Mouse (Mus musculus) frontal cortex, postnatal 14 days (tissue): Measurements from ENCODE around the gene Paxx.
"Not testable (repeated sequence)": the region's sequence is repeated elsewhere in the genome, so short reads cannot be mapped to it uniquely, and the experiment has no call there.

ENCODE experiments used
- DNase-seq, 2 experiments: peaks; one replicate each; pipeline ENCODE4 v3.0.0; 2022; ENCODE audit warnings: low spot score in 2 of 2

The Paxx gene

DNA sequence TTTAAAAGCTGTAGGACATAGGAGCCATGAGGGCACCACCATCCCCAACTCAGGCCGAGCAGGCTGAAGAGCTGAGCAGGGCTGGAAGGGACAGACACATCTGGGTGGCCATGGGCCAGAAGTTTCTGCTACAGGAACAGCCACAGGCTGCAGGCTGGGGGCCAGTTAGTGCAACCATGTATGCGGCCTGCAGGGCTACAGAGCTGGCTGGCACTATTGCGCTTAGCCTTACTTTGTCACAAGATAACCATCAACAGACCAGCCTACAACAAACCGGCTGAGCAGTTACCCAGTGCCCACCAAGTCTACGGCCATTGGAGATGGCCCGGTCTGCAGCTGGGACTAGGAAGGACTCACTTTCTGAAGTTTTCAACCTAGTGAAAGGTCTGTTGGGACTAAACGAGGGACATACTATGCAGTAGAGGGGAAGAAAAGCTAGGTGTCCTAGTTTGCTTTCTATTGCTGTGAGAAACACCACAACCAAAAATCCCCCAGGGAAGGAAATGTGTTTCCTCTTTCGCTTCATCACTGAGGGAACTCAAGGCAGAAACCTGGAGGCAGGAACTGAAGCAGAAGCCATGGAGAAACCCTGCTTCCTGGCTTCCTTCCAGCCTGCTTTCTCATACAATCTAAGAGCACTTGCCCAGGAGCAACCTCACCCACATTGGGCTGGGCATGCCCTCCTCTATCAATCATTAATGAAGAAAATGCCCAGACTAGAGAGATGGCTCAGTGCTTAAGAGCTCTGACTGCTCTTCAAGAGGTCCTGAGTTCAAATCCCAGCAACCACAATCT, 9.8 kb downstream of the Paxx start:
- DNase-seq = no peak

- no peak for DNase-seq
Measured at GRCm38 (mm10) chr2:25442682-25443081, 18.2 kb downstream of the Paxx start.

DNA sequence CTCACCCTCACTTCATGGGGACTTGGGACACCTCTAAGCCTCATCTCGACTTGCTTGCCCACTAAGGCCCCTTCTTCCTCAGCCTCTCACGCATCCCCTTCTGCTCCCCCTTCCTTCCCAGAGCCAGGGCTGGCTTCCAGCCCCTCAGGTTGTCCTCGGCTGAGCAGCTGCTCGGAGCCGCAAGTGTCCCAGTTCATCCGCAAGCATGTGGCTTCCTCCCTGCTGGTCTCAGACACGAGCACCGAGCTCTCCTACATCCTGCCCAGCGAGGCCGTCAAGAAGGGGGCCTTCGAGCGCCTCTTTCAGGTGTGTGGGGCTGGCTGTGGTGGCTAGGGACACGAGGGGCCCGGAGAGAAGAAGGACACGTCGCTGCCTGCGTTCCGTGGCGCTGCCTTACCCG, 19.8 kb downstream of the Paxx start:
- DNase-seq = no peak

- DNase-seq = no peak
Measured at GRCm38 (mm10) chr2:25436286-25436820, 24.5 kb downstream of the Paxx start.

DNA sequence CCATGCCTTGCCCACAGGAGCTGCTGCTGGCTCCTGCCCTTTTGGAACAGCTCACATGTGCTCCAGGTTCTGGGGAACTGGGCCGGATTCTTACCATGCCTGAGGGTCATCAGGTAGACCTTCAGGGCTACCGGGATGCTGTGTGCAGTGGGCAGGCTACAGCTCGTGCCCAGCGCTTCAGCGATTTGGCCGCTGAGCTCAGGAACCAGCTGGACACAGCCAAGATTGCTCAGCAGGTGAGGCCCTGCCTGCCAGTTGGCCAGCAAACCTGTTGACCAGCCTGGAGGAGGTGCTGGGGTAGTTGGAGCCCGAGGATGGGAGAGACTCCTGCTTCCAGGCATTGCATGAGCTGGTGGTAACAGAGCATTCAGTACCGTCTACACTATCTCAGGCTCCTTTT, 26.6 kb downstream of the Paxx start:
- DNase-seq = no peak

- DNase-seq = no peak
Measured at GRCm38 (mm10) chr2:25433101-25433500, 27.8 kb downstream of the Paxx start.

GRCm38 (mm10) chr2:25432326-25433098, 28.4 kb downstream of the Paxx start:
- DNase-seq = no peak

DNA sequence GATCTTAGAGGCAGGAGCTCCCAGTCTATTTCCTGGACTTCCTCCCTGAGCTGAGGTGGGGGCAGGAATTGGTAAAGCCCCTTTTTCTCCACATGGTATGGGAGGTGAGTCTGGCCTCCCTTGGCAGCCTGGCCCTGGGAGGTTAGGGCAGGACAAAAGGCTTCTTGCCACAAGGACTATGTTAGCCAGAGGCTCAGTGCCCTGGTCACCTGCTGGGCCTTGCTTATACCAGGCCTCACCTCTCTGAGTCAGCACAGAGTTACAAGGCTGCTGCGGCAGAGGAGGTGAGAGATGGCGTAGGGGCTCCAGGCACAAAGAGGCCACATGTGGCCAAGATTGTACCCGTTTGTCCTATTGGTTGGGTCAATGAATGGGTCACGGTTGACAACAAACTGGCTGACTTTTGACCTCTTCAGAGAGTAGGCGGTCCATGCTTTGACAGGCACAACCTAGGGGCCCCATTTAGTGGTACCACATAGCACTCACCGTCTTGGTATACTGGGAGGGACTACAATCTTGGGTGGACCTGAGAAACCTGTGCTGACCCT, 29.5 kb downstream of the Paxx start:
- DNase-seq = no peak

DNA sequence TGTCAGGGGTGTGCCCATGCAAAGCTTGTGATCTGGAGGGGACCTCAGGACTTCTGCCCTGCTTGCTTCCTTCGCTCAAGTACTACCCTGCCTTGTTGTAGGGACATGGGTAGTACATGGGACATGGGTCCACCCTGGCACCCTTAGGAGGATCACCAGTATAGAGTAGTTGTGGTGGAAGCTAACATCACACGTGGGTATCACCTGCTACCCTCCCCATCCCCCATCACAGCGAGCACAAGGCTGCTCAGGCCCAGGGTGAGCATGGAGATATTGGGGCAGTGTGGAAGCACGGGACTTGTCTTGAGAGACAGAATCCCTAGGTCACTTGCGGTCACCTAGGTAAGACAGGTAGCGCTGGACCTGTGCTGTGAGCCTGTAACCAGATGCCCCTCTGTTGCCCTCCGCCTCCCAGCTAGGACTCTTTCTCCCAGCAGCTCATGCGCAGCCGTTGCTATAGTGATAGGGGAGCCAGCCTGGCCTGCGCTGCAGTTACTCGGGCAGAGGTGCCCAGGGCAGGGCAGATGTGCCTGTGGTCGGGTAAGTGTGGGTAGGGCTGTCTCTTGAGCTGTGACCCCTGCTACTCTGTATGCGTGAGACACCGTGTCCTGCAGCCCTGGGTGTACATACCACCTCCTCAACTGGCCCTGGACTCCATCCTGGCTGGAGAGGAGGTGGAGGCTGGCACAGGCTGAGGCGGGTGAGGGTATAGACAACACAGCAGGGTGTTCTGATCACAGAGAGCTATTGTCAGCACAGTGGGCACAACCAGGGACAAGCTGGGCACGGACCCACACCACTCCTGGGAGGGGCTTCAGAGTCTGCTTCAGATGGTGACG, 30.3 kb downstream of the Paxx start:
- DNase-seq = no peak

- peak in 1 of 2 experiments; percentile 30 for DNase-seq
Measured at GRCm38 (mm10) chr2:25429435-25430180, 31.3 kb downstream of the Paxx start.

DNA sequence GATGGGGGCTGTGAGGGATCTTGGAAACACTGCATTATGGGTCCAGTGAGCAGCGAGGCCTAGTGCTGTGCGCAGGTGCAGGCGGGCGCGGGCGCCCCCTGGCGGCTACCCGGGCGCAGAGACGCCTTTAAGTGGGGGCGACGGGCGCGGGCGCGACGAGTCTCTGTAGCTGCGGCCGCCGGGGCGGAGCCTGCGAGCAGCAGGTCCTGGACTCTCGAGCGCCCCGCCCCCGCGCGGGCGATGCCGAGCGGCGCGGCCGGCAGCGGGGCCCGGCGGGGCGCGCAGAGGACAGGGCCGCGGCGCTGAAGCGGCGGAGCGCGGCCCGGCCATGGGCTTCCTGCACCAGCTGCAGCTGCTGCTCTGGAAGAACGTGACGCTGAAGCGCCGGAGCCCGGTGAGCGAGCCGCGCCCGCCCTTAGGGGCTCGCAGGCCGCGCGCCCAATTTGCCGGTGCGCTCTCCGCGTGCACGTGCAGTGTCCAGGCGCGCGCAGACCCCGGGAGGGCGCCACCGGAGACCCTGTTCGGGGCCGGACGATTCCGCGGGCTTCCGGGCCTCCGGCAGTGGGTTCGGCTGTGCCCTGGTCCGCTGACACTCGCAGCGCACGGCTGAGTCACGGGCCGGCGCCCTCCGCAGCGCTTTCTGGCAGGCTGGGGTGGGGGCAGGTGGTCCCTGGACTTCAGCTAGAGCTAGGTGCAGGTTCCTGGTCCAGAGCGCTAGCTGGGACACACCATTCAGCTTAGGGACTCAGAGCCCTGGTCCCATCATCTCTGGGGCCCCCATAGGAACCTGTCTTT, 32.3 kb downstream of the Paxx start, which contains the start of gene Abca2:
Gene Abca2, plus strand, starts transcription at position 262 of the 795 bp plus-strand sequence.
- peak; percentile 92 to 93 for DNase-seq

DNA sequence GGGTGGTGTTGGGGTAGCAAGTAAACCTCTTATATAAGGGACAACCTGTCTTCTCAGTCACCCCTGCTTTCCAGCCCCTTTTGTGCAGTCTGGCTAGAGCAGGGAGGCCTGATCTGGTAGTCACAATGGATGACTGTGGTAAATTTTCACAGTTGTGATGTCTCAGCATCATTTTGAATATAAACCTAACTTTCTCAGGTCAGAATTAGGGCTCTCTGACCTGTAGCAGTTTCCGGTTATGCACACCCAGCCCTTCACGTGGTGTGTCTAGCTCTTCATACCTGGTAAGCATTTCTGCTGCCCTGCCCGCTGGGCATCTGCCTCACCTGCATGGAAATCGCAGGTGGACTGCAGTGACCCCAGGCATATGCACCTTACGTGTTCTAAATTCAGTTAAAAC, 33.6 kb downstream of the Paxx start:
- DNase-seq = no peak

DNA sequence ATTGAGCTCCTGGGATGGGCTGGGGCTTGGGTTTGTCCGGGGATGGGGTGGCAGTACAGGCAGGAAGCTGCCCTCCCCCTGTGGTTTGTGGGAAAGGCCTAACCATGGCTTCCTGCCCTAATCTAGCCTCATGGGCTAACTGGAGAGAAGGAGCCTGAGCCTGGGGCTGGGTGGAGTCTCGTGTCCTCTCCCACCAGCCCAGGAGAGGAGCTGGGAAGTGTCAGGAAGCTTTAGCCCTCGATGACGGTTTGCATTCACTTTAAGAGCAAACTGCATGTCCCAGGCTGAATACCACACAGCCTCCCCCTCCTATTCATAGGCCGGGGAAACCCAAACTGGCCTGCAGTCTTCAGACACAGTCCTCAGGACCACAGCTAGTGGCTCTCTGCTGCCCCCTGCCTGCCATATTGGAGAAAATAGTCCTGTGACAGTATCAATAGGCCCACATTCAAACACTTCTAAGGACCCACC, 34.1 kb downstream of the Paxx start:
- peak in 1 of 2 experiments; percentile 53 for DNase-seq

DNA sequence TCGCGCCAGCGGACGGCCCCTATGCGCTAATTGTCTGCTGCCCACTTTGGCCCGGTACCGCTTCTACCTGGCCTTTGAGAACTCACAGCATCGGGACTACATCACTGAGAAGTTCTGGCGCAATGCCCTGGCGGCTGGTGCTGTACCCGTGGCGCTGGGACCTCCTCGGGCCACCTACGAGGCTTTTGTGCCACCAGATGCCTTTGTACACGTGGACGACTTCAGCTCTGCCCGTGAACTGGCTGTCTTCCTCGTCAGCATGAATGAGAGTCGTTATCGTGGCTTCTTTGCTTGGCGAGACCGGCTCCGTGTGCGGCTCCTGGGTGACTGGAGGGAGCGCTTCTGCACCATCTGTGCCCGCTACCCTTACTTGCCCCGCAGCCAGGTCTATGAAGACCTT, 35.4 kb downstream of the Paxx start:
- no peak for DNase-seq

DNA sequence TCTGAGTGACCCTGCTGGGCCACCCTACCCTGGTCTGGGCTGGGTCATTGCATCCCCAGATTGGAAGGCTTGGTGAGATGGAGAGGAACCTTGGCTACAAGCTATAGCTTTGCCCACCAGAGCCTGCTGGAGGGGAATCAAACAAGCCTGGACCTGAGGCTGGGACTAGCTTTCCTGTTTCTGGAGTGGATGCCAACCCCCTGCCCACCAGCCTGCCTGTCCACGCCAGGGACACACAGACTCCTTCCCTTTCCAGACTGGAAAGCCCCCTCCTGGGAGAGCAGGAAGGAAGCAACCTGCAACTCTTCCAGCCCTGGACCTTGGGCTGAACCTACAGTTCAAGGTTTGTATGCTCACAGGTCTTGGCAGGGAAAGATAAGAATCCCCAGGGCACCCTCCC, 37.3 kb downstream of the Paxx start:
- DNase-seq = no peak

DNA sequence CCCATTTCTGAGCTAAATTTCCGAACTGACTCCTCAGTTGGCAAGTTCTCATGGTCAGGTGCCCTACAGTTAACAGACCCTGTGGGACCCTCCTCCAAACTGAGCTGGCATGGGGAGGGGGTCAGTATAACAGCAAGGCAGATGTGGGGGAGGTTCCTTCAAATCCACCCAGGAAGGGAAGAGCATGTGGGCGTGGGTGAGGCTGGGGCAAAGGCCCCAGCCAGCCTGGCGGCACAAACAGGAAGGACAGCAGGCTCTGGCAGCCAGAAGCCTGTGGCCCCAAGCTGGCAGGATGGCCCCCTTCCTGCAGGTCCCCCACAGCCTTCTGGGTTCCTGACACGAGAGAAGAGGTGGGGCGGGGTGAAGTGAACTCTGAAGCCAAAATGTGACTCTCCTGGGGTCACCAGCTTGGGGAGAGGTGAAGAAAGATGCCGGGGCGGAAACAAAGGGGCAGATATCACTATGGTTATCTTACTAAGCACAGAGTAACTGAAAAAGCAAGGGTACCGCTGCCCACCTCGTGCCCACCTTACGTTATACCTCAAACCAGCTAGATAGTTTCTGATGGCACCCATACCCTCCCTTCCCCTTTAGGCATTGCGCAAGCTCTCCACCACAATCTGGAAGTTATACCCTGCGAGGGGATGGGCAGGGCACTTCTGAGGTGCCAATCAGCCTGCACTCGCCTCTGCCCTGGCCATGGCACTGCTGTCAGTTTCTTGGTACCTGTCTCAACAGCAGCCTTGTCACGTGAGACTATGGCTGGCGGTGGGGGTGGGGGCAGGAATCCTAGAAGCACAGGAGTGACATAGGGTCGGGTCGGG, 38.1 kb downstream of the Paxx start, which contains the start of gene Fut7:
Gene Fut7, plus strand, starts transcription at position 681 of the 824 bp plus-strand sequence.
- no peak for DNase-seq

- DNase-seq = no peak
Measured at GRCm38 (mm10) chr2:25421896-25422295, 39.0 kb downstream of the Paxx start.

GRCm38 (mm10) chr2:25417426-25417825, 43.5 kb downstream of the Paxx start:
- no peak for DNase-seq

GRCm38 (mm10) chr2:25413436-25413835, 47.5 kb downstream of the Paxx start:
- DNase-seq = not testable (repeated sequence)
